Mouse (Mus musculus) forebrain, embryonic 13.5 days (tissue): Measurements from ENCODE around the gene Naif1. TPM values are rescaled to one million over a fixed set of nuclear protein-coding genes. Genes with fewer than 3 reads are reported as not detected.

ENCODE experiments used
- ATAC-seq: fragments of 200-750 bp; cut with Nextera tagmentation; 2 replicates; pipeline ENCODE4 v1.8.0; 2017
- H3K27ac ChIP-seq: fragments of 300-500 bp; sonication (generic); 2 replicates; pipeline ENCODE4 v1.5.1; 2015; ENCODE audit warnings: inconsistent platforms, mild to moderate bottlenecking, moderate library complexity
- H3K27me3 ChIP-seq: fragments of 300-500 bp; sonication (generic); 2 replicates; pipeline ENCODE4 v1.6.1; 2015; ENCODE audit warnings: mild to moderate bottlenecking, inconsistent platforms
- H3K36me3 ChIP-seq: fragments of 300-500 bp; sonication (generic); 2 replicates; pipeline ENCODE4 v1.6.1; 2015; ENCODE audit warnings: mild to moderate bottlenecking, inconsistent platforms; ENCODE audit not compliant: poor library complexity, severe bottlenecking
- H3K4me1 ChIP-seq: fragments of 300-500 bp; sonication (generic); 2 replicates; pipeline ENCODE4 v1.6.1; 2015; ENCODE audit warnings: inconsistent platforms
- H3K4me2 ChIP-seq: fragments of 300-500 bp; sonication (generic); 2 replicates; pipeline ENCODE4 v1.6.1; 2015; ENCODE audit warnings: inconsistent platforms, mild to moderate bottlenecking, moderate library complexity
- H3K4me3 ChIP-seq: fragments of 300-500 bp; sonication (generic); 2 replicates; pipeline ENCODE4 v1.5.1; 2015; ENCODE audit warnings: mild to moderate bottlenecking, inconsistent platforms
- H3K9ac ChIP-seq: fragments of 300-500 bp; sonication (generic); 2 replicates; pipeline ENCODE4 v1.6.1; 2015; ENCODE audit warnings: mild to moderate bottlenecking, inconsistent platforms
- H3K9me3 ChIP-seq: fragments of 300-500 bp; sonication (generic); replicated peaks from 2 replicates; pipeline ENCODE4 v1.6.1; 2016; ENCODE audit warnings: inconsistent platforms
- WGBS: fragments of 180-500 bp; shearing (Covaris S2); methylation state at CpG from one replicate; pipeline ENCODE4 v1.1.7; 2015; 5-methylcytosine and 5-hydroxymethylcytosine counted together
- polyA plus RNA-seq: library from polyadenylated mRNA; unstranded; fragments of >200 nt; fragmentation: Nextera tagmentation; extraction: Ambion mirVana; gene quantifications from 2 replicates; pipeline ENCODE4 v1.2.1, GENCODE M21; 2015

The Naif1 gene
- polyA plus RNA-seq, 1 experiment from 2014 or later, result 5.4 TPM

DNA sequence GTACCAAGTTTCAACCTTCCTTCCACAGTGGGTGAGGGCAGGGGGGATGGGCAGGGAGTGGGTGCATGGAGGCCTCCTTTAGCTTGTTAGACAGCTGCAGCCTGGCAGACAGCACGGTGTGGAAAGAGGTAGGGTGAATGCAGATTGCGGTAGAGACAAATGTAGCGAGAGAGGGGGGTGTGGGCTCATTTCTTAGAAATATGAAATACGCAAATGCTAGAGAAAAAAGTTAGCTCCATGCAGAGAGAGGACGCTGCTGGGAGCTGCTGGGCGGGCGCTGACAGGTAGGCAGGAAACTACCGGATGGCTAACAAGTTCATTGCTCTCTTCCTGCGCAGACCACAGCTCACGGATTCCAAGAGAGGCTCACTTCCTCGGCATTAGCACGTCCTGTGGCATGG is 43.0 kb downstream of the Naif1 start:
- Histone ChIP-seq H3K4me3 (no peak overlapping the region), H3K9ac (no peak overlapping the region), H3K9me3 (no peaks in the 10 kb centered on the region), H3K36me3 (no peaks in the 10 kb centered on the region), H3K27me3 (no peaks in the 10 kb centered on the region), H3K4me1 (no peaks in the 10 kb centered on the region), H3K27ac (no peak overlapping the region), H3K4me2 (no peak overlapping the region)
- 81% methylated on average over 12 of the region's 12 CpGs for WGBS
- ATAC-seq, result no peak

- Histone ChIP-seq H3K27me3 (no peaks in the 10 kb centered on the region), H3K4me2 (no peak overlapping the region), H3K4me3 (no peak overlapping the region), H3K4me1 (no peaks in the 10 kb centered on the region), H3K27ac (no peak overlapping the region), H3K9ac (no peak overlapping the region), H3K36me3 (no peaks in the 10 kb centered on the region), H3K9me3 (no peaks in the 10 kb centered on the region; the same call in 1 of the 2 replicates)
- ATAC-seq, result no peak
- 75% methylated on average over 2 of the region's 2 CpGs for WGBS
Observed at GRCm38 (mm10) chr2:32494522-32494921, 44.3 kb downstream of the Naif1 start.

DNA sequence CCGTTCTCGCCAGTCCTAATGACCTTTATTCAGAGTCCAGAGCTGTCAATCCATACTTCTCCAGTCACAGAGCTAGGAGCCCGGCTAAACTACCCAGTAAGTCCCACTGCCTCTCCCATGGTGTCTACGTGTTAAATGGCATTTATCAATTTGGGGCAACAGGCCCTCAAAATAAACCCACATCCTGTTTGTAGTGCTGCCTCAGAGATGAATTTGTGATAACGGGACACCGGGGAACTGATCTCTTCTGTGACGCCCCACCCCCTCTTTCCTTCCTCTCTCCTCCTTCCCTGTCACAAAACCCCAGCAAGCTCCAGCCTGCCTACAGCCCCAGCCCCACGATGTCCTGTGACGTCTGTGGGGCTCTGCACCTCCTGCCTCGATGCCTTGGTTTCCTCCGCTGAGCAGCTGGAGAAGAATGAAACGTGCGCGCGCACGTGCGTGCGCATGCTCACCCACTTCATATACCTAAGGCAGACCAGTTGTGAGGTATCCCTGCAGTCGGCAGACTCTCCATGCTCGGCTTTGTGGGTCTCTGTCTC is 45.0 kb downstream of the Naif1 start:
- H3K36me3 ChIP-seq, result no peaks in the 10 kb centered on the region
- H3K27ac ChIP-seq, result no peak overlapping the region
- H3K27me3 ChIP-seq, result no peaks in the 10 kb centered on the region
- H3K4me1 ChIP-seq, result no peaks in the 10 kb centered on the region
- no peak for ATAC-seq
- H3K4me3 ChIP-seq, result no peak overlapping the region
- no peak overlapping the region for H3K9ac ChIP-seq
- no peaks in the 10 kb centered on the region; the same call in 1 of the 2 replicates for H3K9me3 ChIP-seq
- no peak overlapping the region for H3K4me2 ChIP-seq
- 82% methylated on average over 20 of the region's 20 CpGs for WGBS

GRCm38 (mm10) chr2:32496190-32496589 is 45.9 kb downstream of the Naif1 start:
- Histone ChIP-seq H3K27ac (no peak overlapping the region), H3K36me3 (no peaks in the 10 kb centered on the region), H3K9ac (no peak overlapping the region), H3K27me3 (no peaks in the 10 kb centered on the region), H3K4me2 (no peak overlapping the region), H3K9me3 (no peaks in the 10 kb centered on the region; the same call in 1 of the 2 replicates), H3K4me1 (no peaks in the 10 kb centered on the region), H3K4me3 (no peak overlapping the region)
- ATAC-seq, result no peak
- 74% methylated on average over 5 of the region's 5 CpGs for WGBS

DNA sequence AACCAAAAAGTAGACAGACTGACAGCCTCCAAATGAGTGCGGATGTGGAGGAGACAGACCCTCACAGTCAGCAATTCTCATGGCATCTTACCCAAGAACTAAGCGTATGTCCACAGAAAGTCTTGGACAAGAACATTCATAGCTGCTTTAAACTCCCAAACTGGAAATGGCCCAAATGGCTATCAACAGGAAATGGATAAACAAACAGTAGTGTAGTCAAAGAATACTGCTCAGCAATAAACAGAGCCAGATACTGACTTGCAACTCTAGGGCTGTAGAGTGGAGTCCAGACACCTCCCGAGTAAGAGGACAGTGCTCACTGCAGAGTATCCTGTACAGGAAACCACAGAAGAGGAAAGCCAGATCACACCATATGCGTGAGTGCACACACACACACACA is 49.1 kb downstream of the Naif1 start:
- H3K36me3 ChIP-seq, result no peaks in the 10 kb centered on the region

GRCm38 (mm10) chr2:32500461-32500860 is 50.2 kb downstream of the Naif1 start:
- Histone ChIP-seq H3K27ac (no peak overlapping the region), H3K9ac (no peak overlapping the region), H3K9me3 (peaks cover under 1% of the 10 kb centered on the region; the same call in 1 of the 2 replicates), H3K27me3 (no peaks in the 10 kb centered on the region), H3K4me3 (no peak overlapping the region), H3K36me3 (no peaks in the 10 kb centered on the region), H3K4me1 (no peaks in the 10 kb centered on the region), H3K4me2 (no peak overlapping the region)
- WGBS, result 72% methylated on average over 5 of the region's 5 CpGs
- no peak for ATAC-seq

More for the DNA sequence above, 49.1 kb downstream of the Naif1 start:
- H3K27ac ChIP-seq, result no peak overlapping the region
- H3K9me3 ChIP-seq, result no peaks in the 10 kb centered on the region; the same call in 1 of the 2 replicates
- H3K9ac ChIP-seq, result no peak overlapping the region
- H3K27me3 ChIP-seq, result no peaks in the 10 kb centered on the region
- no peak overlapping the region for H3K4me2 ChIP-seq
- no peak for ATAC-seq
- H3K4me3 ChIP-seq, result no peak overlapping the region
- H3K4me1 ChIP-seq, result no peaks in the 10 kb centered on the region
- WGBS, result 87% methylated on average over 4 of the region's 4 CpGs

DNA sequence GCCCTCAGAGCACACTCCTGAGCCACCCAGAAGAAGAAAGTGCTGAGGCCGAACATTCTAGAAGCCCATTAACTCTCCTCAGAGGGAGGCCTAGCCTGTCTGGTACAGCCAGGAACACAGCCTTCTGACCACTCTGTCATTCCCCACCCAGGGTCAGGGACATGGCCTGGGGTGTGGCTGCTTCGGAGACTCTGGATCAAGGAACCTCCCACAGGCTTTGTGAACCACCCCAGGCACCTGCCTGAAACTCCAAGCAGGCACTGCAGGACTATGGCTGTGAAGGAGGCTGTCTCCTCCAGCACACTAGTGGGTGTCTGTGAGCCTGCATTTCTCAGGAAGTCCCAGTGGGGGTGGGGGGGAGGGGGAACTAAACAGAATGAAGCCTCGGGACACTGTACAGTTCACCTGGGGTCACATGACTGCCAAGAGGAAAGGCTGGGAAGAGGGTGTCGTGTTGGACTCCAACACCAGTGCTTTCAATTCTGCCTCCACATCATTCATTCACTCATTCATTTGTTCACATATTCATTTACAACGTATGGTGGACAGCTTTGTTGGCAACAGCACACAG is 51.6 kb downstream of the Naif1 start:
- ATAC-seq, result no peak
- Histone ChIP-seq H3K4me1 (no peaks in the 10 kb centered on the region), H3K4me2 (no peak overlapping the region), H3K27ac (no peak overlapping the region), H3K4me3 (no peak overlapping the region), H3K9ac (no peak overlapping the region), H3K9me3 (peaks cover 3% of the 10 kb centered on the region), H3K36me3 (no peaks in the 10 kb centered on the region), H3K27me3 (no peaks in the 10 kb centered on the region)
- 78% methylated on average over 5 of the region's 5 CpGs for WGBS

DNA sequence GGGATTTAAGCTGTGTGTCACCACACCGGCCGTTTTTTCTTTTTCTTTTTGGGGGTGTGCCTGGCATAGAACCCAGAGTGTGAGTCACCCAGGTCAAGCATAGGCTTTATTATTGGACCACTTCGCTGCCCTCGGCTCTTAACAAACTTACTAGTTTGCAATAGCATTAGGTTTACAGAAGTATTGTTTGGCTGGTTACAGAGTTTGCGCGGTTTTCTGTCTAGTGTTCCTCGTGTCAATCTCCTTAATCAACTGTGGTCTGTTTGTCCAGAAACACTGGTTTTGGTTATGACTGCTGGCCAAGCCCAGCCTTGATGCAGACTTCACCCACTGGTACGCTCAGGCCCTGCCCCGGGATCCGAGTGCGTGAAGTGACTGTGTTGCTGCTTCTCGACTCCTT is 52.6 kb downstream of the Naif1 start:
- Histone ChIP-seq H3K4me3 (no peak overlapping the region), H3K9ac (no peak overlapping the region), H3K4me2 (no peak overlapping the region), H3K9me3 (peaks cover 3% of the 10 kb centered on the region), H3K27me3 (no peaks in the 10 kb centered on the region), H3K36me3 (no peaks in the 10 kb centered on the region), H3K4me1 (no peaks in the 10 kb centered on the region), H3K27ac (no peak overlapping the region)
- no peak for ATAC-seq
- WGBS, result 87% methylated on average over 12 of the region's 12 CpGs

GRCm38 (mm10) chr2:32503588-32503987 is 53.3 kb downstream of the Naif1 start:
- Histone ChIP-seq H3K27ac (no peak overlapping the region), H3K27me3 (no peaks in the 10 kb centered on the region)
- WGBS, result 73% methylated on average over 3 of the region's 3 CpGs

GRCm38 (mm10) chr2:32505536-32505935 is 55.3 kb downstream of the Naif1 start:
- 100% methylated on average over 2 of the region's 2 CpGs for WGBS
- no peak for ATAC-seq
- H3K27me3 ChIP-seq, result no peaks in the 10 kb centered on the region

More at GRCm38 (mm10) chr2:32503588-32503987, 53.3 kb downstream of the Naif1 start:
- H3K4me2 ChIP-seq, result no peak overlapping the region
- H3K9me3 ChIP-seq, result peaks cover 3% of the 10 kb centered on the region
- H3K36me3 ChIP-seq, result no peaks in the 10 kb centered on the region
- H3K4me1 ChIP-seq, result no peaks in the 10 kb centered on the region
- no peak for ATAC-seq
- no peak overlapping the region for H3K4me3 ChIP-seq
- H3K9ac ChIP-seq, result no peak overlapping the region

More at GRCm38 (mm10) chr2:32505536-32505935, 55.3 kb downstream of the Naif1 start:
- Histone ChIP-seq H3K9me3 (peaks cover 3% of the 10 kb centered on the region; the same call in 1 of the 2 replicates), H3K36me3 (no peaks in the 10 kb centered on the region), H3K4me3 (no peak overlapping the region), H3K4me2 (no peak overlapping the region), H3K9ac (no peak overlapping the region), H3K27ac (no peak overlapping the region), H3K4me1 (no peaks in the 10 kb centered on the region)
